Mouse (Mus musculus) yolk sac, embryonic 10.5 days (tissue): Measurements from ENCODE around the gene Txnrd2.

Experiments
- DNase-seq: peaks from one replicate; pipeline ENCODE4 v3.0.0-alpha.2; 2017; ENCODE audit warnings: low spot score

Txnrd2 gene

DNA sequence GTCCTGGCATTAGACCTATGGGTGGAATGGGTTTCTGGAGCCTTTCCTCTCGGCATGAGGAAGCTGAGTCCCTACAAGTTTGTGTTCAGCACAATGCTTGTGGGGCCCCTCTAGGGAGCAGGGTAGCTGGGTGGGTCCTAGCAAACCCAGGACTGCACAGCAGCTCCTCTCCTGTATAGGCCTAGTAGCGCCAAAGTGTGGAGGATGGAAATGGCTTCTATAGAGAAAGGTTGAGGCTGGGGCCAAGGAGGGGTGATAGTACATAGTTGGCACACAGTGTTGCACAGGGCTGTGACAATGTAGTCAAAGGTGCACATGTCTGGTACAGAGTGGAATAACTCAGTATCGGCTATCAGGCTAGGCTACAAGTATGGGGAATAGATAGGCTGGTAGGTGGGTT, 32.1 kb upstream of the Txnrd2 start:
- DNase-seq: no peak

DNA sequence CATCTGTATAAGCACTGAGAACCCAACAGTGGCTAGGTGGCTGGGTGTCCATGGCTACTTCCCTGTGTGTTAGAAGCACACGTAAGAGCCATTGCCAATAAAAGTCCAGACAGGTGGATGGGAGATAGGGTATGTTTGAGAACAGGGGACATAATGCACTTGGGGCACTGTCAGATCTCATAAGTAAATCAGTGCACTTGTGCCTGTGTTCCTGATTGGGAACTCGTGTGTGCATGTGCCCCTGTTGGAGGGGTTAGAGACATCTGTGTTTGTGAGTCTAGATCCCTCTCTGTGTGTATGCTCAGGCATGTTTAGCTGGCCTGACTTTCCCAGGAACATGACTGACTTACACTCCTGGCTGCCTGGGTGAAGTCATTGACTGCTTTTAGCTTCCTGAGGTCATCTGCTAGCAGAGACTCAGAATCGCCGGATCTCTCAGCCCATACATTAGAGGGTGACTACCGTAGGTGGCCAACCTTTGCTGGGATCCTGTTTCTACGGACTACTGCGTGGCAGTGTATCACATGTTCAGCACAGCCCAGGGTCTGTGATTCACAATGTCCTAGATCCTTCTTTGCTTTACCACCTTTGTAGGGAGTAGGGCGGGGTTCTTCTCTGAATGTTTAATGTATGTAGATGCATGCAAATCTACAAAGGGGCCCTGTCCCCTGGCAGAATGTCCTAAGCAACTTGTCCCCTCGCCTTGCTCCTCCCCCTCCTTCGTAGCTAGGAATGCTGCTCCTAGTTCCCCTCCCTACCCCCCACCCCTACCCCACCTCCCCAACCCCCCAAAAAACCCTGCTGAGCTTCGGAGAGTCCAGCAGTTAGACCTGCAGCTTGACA, 31.2 kb upstream of the Txnrd2 start:
- no peak for DNase-seq

DNA sequence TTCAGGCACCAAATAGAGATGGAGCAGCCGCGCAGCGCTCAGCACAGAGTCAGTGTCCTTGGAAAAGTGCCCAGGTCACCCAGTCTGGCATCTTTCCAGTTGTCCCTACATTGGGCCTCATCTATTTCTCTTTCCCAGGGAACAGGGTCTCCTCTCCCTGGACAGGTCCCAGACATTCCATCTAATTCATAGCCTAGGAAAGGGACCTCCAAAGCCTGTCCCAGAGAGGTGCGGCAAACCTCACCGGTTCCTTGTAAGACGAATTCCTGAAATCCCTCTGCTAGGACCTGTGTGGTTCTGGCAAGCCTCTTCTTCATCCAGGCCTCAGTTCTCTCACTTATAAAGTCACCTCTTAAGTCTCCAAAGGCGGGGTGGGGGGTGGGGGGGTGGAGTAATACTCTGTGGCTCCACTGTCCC, 30.6 kb upstream of the Txnrd2 start:
- no peak for DNase-seq

DNA sequence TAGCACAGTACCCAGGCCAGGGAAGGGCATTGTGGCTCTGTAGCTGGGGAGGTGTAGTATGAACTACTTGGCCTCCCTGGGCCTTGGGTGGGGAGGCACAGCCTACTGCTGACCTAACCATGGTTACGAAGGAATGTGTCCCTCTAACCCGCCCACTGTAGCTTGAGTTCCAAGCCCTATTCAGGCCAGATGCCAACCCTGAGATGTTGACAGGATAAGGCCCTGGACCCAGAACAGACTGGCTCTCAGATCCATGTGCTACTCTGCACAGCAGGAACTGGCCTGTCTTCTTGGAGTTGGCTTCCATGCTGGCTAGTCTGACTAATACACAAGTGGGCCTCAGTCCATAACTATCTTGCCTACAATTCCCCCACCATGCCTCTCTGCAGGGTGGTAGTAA, 30.0 kb upstream of the Txnrd2 start:
- no peak for DNase-seq

DNA sequence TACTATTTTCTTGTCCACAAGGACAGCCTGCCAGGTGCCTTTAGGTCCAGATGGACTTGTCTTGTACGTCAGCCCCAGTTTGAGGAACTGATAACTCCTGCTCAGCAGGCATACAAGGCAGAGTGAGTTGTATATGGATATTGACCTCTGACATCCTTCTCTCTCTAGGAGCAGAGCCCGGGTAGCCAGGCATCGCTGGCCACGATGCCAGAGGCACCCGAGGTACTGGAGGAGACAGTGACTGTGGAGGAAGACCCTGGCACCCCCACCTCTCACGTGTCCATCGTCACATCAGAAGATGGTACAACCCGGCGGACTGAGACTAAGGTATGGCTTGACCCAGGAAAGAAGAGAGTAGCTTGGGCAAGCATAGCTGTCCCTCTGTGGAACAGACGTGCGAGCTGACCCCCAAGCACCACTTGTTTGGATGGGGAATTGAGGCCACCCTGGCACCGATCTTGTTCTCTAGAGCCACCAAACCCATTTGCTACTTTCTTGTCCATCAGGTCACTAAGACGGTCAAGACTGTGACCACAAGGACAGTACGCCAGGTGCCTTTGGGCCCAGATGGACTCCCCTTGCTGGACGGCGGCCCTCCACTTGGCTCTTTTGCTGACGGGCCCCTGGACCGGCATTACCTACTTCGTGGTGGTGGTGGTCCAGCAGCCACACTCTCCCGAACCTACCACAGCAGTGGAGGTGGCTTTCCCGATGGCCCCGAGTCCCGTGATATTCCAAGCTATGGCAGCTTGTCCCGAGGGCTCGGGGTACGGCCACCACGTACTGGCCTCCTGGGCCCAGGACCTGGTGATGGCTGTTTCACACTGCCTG, 29.2 kb upstream of the Txnrd2 start:
- DNase-seq: no peak

DNA sequence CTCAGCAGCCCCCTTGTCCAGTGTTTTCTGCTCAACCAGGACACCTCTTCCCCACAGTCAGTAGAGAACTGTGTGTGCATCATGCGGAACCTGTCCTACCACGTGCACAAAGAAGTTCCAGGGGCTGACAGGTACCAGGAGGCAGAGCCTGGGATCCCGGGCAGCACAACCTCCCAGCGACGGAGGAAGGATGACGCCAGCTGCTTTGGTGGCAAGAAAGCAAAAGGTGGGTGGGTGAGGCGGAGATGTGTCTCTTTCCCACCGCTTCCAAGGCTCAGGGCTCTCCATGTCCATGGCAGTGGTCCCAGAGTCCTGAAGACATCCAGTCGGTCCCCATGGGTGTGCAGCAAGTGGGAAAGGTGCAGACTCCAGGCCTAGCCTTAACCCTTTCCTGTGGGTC, 26.2 kb upstream of the Txnrd2 start:
- no peak for DNase-seq

DNA sequence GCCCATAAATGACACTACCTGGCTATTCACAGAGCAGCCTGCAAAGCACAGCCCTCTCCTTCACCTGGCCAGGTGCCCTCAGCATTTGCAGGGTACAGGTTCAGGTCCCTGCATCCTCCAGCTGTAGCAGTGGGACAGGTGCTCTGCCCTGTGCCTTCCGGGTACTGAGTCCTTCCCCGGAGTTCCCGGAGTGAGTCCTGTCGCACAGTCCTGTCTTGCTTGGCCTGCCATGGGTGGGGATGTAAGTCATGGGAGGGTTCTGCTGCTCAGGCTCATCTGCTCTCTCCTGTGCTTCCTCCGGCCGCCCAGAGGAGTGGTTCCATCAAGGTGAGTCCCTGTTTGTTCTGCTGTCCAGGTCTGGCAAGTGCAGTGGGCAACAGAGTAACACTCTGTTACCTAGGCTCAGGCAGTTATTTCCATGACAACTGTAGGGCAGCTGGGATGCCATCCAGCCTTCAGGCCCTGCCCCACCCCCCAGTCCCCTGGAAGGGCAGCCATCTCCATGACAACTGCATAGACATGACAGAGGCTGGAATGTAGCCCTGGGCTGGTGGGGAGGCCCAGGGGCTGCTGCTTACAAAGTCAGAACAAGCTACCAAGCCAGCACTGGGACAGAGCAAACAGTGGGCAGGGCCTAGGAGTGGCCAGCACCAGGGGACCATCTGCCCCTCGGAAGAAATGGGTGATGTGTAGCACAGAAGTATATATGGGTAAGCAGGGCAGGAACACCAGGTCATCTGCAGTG, 25.5 kb upstream of the Txnrd2 start:
- DNase-seq: no peak

DNA sequence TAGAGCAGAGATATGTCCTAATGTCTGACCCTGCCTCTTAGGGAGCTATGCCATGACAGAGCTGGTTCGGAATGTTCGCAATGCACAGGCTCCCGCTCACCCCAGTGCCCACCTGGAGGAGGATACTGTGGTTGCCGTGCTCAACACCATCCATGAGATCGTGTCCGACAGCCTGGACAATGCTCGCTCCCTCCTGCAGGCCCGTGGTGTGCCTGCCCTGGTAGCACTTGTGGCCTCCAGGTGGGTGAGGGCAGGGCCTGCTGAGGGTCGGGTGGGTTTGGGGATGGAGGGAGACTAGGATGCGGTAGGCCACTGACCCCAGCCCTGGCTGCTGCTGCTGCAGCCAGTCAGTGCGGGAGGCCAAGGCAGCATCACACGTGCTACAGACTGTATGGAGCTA, 22.9 kb upstream of the Txnrd2 start:
- DNase-seq: no peak

DNA sequence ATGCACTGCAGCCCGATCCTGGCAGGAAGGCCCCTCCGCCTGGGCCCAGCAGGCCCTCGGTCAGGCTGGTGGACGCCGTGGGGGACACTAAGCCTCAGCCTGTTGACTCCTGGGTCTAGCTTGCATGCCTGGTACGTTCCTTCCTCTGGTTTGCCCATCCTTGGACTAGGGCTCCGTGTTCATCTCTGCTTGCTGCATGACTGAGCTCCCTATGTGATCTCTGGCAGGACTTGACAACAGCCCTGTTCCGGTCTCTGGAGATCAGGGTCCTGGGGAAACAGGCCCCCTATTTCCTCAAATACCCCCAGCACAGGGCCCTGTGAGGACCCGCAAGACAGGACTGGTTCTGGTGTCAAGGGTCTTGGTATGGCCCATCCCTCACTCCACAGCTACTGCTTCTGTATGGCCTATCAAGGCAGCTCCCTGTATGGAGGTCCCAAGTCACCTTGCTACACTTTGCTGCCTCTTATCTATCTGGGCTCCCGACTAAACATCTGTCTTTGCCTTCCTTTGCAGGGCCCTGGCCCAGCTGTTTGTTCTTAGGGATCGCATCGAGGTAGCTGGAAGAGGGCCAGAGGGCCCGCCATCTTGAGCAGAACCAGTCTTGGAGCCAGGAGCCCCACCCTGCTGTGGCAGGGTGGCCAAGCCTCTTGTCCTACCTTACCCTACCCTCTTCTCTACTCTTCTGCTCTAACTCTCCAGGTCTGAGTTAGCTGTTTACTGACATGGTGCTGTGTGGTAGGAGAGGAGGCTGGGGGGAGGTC, 20.9 kb upstream of the Txnrd2 start:
- no peak for DNase-seq

DNA sequence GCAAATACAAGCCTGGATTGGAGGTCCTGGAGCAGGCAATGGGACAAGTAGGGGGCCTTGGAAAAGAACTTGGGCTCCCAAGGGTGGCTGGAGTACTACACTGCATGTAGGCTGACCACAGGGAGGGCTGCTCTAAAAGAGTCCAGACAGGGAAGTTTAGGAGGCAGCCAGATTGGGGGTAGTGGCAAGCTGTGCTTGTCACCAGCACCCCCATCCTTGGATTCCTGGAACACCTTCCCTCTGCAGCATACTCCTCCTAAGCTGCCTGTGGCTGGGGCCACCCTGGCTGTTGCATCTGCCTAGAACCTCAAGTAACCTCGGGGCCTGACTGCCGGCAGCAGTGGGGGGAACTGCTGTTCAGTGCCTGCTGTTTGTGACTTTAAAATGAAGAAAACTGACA, 20.3 kb upstream of the Txnrd2 start:
- DNase-seq: no peak

DNA sequence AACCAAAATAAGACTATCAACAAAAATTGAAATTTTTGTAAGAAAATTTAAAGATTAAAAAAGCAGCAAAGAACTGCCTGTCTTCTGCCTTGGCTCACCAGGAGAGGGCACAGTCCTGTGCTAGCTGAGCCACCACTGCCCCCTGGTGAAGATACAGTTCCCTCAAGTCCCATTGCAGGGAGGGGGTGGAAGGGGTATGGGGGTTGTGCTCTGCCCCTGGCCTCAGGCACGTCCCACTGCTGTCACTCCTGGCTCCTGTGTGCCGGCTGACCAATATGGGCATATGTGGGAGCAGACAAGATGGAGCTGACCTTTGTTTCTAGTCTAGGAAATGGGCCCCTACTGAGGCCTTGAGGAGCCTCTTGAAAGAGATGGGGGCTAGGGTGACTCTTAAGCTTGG, 19.9 kb upstream of the Txnrd2 start:
- peak; percentile 49 for DNase-seq

DNA sequence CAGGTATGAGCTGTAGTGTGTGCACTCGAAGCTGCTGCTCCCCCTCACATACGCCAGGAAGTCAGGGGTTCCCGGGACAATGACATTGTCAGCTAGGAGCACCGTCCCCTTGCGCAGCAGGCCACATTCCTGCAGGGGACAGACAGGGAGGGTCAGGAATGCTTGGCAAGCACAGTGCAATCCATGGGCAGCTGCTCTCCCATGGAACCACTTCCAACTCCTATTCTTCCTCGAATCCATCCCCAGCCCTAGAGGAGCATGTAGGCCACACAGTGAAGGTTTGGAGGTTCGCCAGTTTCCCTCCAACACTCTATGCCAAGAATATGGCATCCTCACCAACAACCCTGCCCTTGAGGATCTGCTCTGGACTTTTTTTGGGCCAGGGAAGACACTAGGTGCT, 18.3 kb upstream of the Txnrd2 start:
- no peak for DNase-seq

DNA sequence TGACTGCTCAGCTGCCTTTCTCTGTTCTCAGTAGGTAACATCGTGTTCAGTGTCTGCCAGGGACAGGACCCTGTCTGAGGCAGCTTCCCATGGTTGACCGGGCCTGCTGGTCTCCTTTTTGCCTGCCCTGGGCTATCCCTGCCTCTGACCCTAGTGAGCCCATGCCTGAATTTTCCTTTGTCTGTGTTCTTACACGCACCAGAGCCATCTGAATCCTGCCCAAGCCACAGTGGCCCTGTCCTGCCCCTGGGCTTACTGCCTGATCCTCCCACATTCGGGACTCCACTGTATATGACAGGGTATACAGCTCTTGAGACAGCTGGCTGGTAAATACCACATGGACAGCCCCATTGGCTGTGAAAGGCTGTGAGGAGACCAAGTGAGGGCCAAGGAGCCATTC, 16.4 kb upstream of the Txnrd2 start:
- no peak for DNase-seq

DNA sequence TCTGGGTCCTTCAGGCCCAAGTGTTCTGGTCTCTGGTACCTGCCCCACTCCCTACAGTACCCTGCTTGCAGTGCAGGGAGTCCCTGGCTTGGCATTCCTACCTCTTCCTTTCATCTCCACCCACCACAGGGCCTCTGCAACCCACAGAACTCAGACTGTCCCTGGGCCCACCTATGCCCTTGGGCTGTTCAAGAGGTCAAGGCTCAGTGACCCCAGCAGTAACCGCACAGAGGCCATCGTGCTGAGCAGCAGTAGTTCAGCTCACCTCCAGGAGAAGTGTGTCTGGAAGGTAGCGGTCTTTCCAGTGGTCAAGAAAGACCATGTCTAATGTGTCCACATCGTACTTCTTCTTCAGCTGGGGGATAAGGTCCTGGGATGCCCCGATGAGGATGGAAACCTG, 15.8 kb upstream of the Txnrd2 start:
- no peak for DNase-seq

DNA sequence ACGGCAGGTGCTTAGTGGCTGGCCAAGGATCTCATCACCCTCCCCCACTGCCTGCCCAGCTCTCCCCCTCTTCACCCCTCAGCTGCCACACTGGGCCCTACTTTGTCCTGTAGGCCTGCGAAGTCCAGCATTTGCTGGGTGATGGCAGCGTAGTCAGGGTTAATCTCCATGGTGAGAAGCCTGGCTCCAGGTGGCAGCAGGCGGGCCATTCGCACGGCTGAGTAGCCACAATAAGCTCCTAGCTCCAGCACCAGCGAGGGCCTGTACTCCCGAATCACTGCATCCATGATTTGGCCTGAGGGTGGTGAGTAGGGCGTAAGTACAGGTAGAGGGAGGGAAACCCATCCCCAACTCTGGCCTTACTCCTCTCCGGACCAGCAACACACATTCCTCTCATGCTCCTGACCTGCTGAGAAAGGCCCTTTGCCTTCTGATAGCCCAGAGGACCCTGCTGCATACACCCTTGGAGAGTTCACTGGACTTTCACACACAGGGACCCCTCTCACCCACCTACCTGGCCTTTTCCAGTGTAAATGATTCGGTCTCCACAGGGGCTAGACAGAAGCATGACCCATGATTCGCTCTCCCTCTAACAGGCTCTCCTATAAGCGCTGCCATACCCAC, 15.0 kb upstream of the Txnrd2 start:
- DNase-seq: no peak

DNA sequence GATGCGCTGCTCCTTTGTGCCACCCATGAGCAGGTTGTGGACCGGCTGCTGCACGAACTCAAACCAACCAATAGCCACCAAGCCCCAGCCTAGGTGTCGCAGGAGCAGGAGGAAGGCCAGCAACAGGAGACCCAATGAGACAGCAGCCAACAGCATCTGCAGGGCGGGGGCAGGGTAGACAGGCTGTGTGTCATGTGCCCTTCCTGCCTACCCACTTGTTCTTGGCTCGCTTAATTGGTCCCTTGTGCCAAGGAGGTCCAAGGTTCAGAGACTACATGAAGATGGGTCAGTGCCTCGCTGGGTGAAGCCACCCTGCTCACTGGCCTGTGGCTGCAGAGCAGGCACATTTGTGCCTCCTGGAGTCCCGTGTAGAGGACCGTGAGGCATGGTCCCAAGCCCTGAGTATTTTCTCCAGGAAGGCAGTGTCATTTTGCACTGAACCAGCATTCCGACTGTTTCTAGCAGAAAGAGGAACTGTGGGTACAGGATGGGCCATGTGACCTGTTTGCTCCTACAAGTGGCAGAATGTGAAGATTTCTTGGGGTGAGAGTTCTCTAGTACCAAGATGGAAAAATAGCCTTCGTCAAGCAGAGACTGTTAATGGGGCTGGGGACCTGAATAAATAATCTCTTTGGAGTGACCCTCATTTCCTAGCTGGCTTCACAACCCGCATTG, 14.2 kb upstream of the Txnrd2 start:
- no peak for DNase-seq

DNA sequence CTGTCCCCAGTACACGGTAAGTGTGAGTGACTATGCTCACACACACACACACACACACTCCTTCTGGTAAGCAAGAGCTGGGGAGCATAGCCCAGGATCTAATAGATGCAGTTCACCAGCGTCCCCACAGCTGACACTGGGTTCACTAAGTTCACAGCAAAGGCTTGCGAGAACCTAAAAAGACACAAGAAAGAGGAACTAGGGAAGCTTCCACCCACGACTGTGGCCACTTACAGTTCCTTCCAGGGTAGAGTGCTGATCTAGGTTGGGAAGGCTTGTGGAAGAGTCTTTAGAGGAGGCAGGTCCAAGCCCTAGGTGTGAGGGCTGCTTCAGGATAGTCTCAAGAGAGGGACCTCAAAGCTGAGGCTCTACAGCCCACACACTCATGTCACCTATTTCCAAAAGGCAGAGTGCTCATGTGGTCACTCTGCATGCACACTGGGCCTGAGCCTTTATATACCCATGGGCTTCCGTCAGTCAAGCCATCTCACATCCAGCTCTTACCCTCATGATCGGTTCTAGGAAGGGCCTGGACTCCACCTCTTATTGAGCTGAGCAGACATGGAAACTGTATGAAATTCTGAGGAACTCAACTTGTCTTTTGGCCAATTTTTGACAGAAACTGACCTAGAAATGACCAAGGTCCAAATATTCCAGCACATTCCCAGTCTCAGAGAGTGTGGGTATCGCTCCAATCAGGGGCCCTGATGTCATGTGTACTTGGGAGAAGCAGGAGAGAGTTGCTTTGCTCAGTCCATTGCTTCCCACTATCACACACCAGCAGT, 13.0 kb upstream of the Txnrd2 start:
- DNase-seq: no peak

DNA sequence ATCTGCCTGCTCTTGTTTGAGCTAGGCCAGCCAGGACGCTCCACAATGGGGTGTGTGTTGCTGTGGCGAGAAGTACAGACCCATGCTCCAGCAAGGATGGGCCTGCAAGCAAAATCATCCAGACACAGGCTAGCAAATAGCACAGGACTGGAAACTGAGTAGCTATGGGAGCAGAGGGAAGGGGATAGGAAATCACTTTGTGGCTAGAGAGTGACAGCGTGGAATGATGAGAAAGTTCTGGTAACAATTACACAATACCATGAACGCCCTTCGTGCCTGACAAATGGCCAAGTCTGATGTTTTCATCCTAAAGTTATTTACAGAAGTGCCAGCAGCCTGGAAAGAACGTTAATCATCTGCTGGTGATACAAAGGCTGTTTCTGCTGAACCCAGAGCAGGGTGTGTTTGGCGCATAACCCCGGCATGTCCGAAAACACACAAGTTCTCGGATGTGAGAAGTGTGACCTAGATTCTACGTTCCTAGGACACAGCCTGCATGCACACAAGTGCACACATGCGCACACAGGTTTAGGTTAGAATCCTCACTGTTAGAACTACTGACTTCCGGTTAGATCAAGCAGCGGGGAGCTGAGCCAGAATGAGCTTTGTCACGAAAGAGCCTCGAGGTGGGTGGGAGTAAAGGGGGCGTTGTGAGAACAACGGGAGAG, 10.0 kb upstream of the Txnrd2 start:
- DNase-seq: no peak

DNA sequence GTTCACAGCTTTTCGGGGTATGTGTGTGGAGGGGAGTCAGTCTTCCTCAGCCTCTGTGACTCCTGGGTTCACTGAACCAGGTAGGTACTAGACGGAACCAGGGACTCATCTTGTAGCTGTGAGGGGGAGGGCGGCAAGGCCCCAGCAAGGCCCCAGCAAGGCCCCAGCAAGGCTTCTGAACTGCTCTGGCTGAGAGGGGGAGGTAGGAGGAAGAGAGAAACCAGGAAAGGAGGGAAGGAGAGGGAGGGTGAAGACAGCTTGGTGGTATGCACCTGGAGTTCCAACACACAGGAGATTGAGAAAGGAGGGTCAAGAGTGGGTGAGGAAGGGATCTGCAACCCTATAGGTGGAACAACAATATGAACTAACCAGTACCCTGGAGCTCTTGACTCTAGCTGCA, 9.3 kb upstream of the Txnrd2 start:
- no peak for DNase-seq

DNA sequence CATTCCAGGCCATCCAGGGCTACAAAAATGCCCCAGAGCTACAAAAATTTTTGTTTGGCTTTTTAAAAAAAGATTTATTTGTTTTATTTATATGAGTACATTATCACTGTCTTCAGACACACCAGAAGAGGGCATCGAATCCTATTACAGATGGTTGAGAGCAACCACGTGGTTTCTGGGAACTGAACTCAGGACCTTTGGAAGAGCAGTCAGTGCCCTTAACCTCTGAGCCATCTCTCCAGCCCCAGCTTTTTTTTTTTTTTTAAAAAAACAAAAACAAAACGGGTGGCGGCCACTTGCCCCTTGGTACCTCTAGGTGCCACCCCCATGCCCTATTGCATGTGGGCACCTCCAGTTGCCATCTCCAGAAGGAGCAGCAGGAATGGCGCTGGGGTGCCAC, 8.7 kb upstream of the Txnrd2 start:
- DNase-seq: no peak
